Mouse (Mus musculus): Measurements from ENCODE around the gene Hecw2.

Gene Hecw2

GRCm38 (mm10) chr1:53824446-53825337 is 370.3 kb downstream of the Hecw2 start:
- no peak for DNase-seq

GRCm38 (mm10) chr1:53823687-53824445 is 371.1 kb downstream of the Hecw2 start:
- peak; percentile 32 for DNase-seq

- DNase-seq: no peak
Measured at GRCm38 (mm10) chr1:53821983-53822382, 373.0 kb downstream of the Hecw2 start.

- DNase-seq: no peak
Measured at GRCm38 (mm10) chr1:53820041-53820632, 374.8 kb downstream of the Hecw2 start.

GRCm38 (mm10) chr1:53818072-53818862 is 376.7 kb downstream of the Hecw2 start:
- no peak for DNase-seq

- no peak for DNase-seq
Measured at GRCm38 (mm10) chr1:53816353-53816752, 378.6 kb downstream of the Hecw2 start.

- no peak for DNase-seq
Measured at GRCm38 (mm10) chr1:53814077-53814705, 380.8 kb downstream of the Hecw2 start.

GRCm38 (mm10) chr1:53811919-53812318 is 383.0 kb downstream of the Hecw2 start:
- DNase-seq: no peak

GRCm38 (mm10) chr1:53808229-53808628 is 386.7 kb downstream of the Hecw2 start:
- no peak for DNase-seq

- no peak for DNase-seq
Measured at GRCm38 (mm10) chr1:53797811-53798210, 397.2 kb downstream of the Hecw2 start.

- no peak for DNase-seq
Measured at GRCm38 (mm10) chr1:53797074-53797473, 397.9 kb downstream of the Hecw2 start.

- DNase-seq: no peak
Measured at GRCm38 (mm10) chr1:53796271-53796670, 398.7 kb downstream of the Hecw2 start.

- no peak for DNase-seq
Measured at GRCm38 (mm10) chr1:53795591-53795990, 399.4 kb downstream of the Hecw2 start.

GRCm38 (mm10) chr1:53795081-53795480 is 399.9 kb downstream of the Hecw2 start:
- DNase-seq: no peak

GRCm38 (mm10) chr1:53794279-53794678 is 400.7 kb downstream of the Hecw2 start:
- DNase-seq: no peak

GRCm38 (mm10) chr1:53791343-53791742 is 403.6 kb downstream of the Hecw2 start:
- peak; percentile 22 for DNase-seq

GRCm38 (mm10) chr1:53784721-53785418 is 410.1 kb downstream of the Hecw2 start, which contains the start of gene Stk17b:
TSS of gene Stk17b (minus strand) at chr1:53785224.
- DNase-seq: peak; percentile 95

GRCm38 (mm10) chr1:53784291-53784720 is 410.7 kb downstream of the Hecw2 start:
- DNase-seq: peak; percentile 48

- no peak for DNase-seq
Measured at GRCm38 (mm10) chr1:53782956-53783355, 412.0 kb downstream of the Hecw2 start.

GRCm38 (mm10) chr1:53782079-53782478 is 412.9 kb downstream of the Hecw2 start:
- DNase-seq: no peak

- no peak for DNase-seq
Measured at GRCm38 (mm10) chr1:53781311-53781710, 413.7 kb downstream of the Hecw2 start.

Data from lung, postnatal 14 days (tissue).